ENCODE assay signal across 18 mouse cellular contexts in the genomic region with DNA sequence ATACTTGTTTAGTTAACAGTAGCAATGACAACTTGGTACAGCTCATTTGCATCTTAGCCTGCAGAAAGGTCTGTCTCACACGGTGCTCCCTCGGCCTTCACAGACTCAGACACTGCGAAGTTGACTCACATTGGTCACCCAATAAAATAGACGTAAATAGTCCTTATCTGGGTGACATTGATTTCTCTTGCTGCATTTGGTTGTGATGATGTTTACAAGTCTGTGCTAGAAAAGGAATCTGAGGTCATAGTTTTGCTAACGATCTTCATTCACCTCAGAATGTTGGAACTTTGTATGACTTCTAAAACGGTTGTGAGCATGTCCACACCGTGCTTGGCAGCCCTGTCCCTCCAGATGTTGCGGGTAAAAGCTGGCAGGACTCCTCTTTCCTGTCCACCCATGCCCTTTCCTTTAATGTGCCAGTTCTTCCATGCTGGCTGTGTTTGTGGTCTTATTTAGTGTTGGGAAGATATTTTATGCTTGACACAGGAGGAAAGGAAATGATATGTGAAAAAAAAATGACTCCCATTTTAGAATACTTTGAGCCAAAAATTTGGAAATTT.
DNase-seq lines count a peak whose midpoint lies in the region; ATAC-seq and TF ChIP-seq lines count a peak whose summit lies in the region.
"Had no signal": no experiment of that assay in that cellular context is flagged by ENCODE, and none has a peak within 500 bp of the region (broad histone marks: within the 10 kb centered on the region; RNA-seq: fewer than 3 reads in every experiment).

No protein-coding gene starts in this region.

- in situ Hi-C loops in Patski (cut with MboI; ENCODE audit: low pct_unique_long_range_greater_than_20kb) = loop anchor here (10.0 kb wide), 1 partner anchor 198 kb away; a partner anchor contains a TSS

- CTCF ChIA-PET in Patski (lab: Charles Lee) = interaction anchor here (0.7 to 1.7 kb wide), 4 partner anchors 11 to 274 kb away, joined by 3 to 4 read pairs (median 3); no protein-coding TSS in a partner anchor

- no peak for TF ChIP-seq CTCF in kidney, adult 2 months (conservative IDR thresholded peaks at IDR 0.05; ENCODE audit: insufficient read depth, insufficient read length, low read depth, low read length)
- no peak for TF ChIP-seq CTCF in liver, adult 2 months (IDR thresholded peaks at IDR 0.05; ENCODE audit: low read depth, low read length)
- no peak for TF ChIP-seq CTCF in Patski (IDR thresholded peaks at IDR 0.05)

- ATAC-seq in Patski = peak; percentile 38
- peak; percentile 66 for ATAC-seq in intestine, embryonic 15.5 days
- ATAC-seq: midbrain, embryonic 15.5 days had no signal

- DNase-seq in kidney, adult 2 months = peak; percentile 28
- no peak for DNase-seq in kidney, postnatal 4 days
- DNase-seq in liver, adult 2 months (ENCODE audit: extremely low read depth, low read depth, low spot score) = peak; percentile 75
- DNase-seq in liver = no peak
- no peak for DNase-seq in Patski (ENCODE audit: low read depth, low spot score)
- no peak for DNase-seq in frontal cortex, postnatal 14 days (ENCODE audit: low spot score in 2 of 2)
- DNase-seq in layer of hippocampus, adult 8-10 months (ENCODE audit: low spot score in 2 of 2) = no peak
- DNase-seq: cerebellum, adult 9-10 months; lung, postnatal 14 days; right cerebral cortex, postnatal 25 days had no signal

- no peaks in the 10 kb centered on the region for H3K9me3 ChIP-seq in intestine, embryonic 15.5 days
- H3K9me3 ChIP-seq: embryonic facial prominence, embryonic 12.5 days; heart, embryonic 15.5 days; midbrain, embryonic 15.5 days; stomach, embryonic 15.5 days had no signal

- no peak overlapping the region for H3K27ac ChIP-seq in kidney, adult 2 months (ENCODE audit: insufficient read depth, low read depth, low read length)
- no peak overlapping the region for H3K27ac ChIP-seq in liver, adult 2 months (replicated peaks; ENCODE audit: insufficient read depth, low read depth, low read length)
- no peak overlapping the region for H3K27ac ChIP-seq in intestine, embryonic 15.5 days
- H3K27ac ChIP-seq: embryonic facial prominence, embryonic 12.5 days; liver, embryonic 14.5 days; midbrain, embryonic 15.5 days; stomach, embryonic 15.5 days had no signal

- TF ChIP-seq POLR2A in kidney, adult 2 months (IDR thresholded peaks at IDR 0.05; ENCODE audit: low read depth, low read length) = no peak
- no peak for TF ChIP-seq POLR2A in liver, adult 2 months (IDR thresholded peaks at IDR 0.05; ENCODE audit: extremely low read depth, insufficient read depth, low read length)

- peaks cover 13% of the 10 kb centered on the region; the same call in 1 of the 2 replicates for H3K4me1 ChIP-seq in kidney, adult 2 months (ENCODE audit: control insufficient read depth, insufficient read depth, low read length)
- H3K4me1 ChIP-seq in liver, adult 2 months (ENCODE audit: control insufficient read depth, insufficient read depth, low read length) = peaks cover 5% of the 10 kb centered on the region
- H3K4me1 ChIP-seq in intestine, embryonic 15.5 days (replicated peaks) = peaks cover 7% of the 10 kb centered on the region

- no peak overlapping the region for H3K9ac ChIP-seq in liver, adult 2 months (ENCODE audit: low read depth, low read length)
- no peak overlapping the region for H3K9ac ChIP-seq in intestine, embryonic 15.5 days
- H3K9ac ChIP-seq: embryonic facial prominence, embryonic 12.5 days; forebrain, postnatal 0 days; heart, embryonic 15.5 days; liver, embryonic 14.5 days; midbrain, embryonic 15.5 days; stomach, embryonic 15.5 days had no signal

- POLR2A ChIA-PET in Patski (lab: Charles Lee) = interaction anchor here (0.7 kb wide), 1 partner anchor 8 kb away, joined by 3 read pairs; no protein-coding TSS in a partner anchor

- peak overlapping the region; percentile 20; the same call in 1 of the 2 replicates for H3K4me2 ChIP-seq in intestine, embryonic 15.5 days (replicated peaks)
- H3K4me2 ChIP-seq: embryonic facial prominence, embryonic 12.5 days; midbrain, embryonic 15.5 days; stomach, embryonic 15.5 days had no signal

- no peaks in the 10 kb centered on the region for H3K27me3 ChIP-seq in kidney, adult 2 months (replicated peaks; ENCODE audit: control insufficient read depth, insufficient read depth, low read length)
- no peaks in the 10 kb centered on the region for H3K27me3 ChIP-seq in liver, adult 2 months (ENCODE audit: control insufficient read depth, insufficient read depth, low read length)
- H3K27me3 ChIP-seq in Patski = no peaks in the 10 kb centered on the region
- no peaks in the 10 kb centered on the region for H3K27me3 ChIP-seq in intestine, embryonic 15.5 days (replicated peaks)
- H3K27me3 ChIP-seq: embryonic facial prominence, embryonic 12.5 days; heart, embryonic 15.5 days; midbrain, embryonic 15.5 days; stomach, embryonic 15.5 days had no signal

- H3K36me3 ChIP-seq in kidney, adult 2 months (ENCODE audit: control insufficient read depth, insufficient read depth, low read length) = no peaks in the 10 kb centered on the region; the same call in 1 of the 2 replicates
- H3K36me3 ChIP-seq in liver, adult 2 months (ENCODE audit: control insufficient read depth, insufficient read depth, low read length) = peaks cover 4% of the 10 kb centered on the region; the same call in 1 of the 2 replicates
- H3K36me3 ChIP-seq in intestine, embryonic 15.5 days = no peaks in the 10 kb centered on the region
- H3K36me3 ChIP-seq: embryonic facial prominence, embryonic 12.5 days; midbrain, embryonic 15.5 days; stomach, embryonic 15.5 days had no signal

- 49% methylated on average over 8 of the region's 8 CpGs for WGBS in kidney, adult 2 months
- 15% methylated on average over 8 of the region's 8 CpGs for WGBS in liver, adult 2 months
- WGBS in intestine, embryonic 15.5 days = 53% methylated on average over 8 of the region's 8 CpGs

- H3K79me2 ChIP-seq in liver, adult 2 months (ENCODE audit: control insufficient read depth, insufficient read depth, low read length) = peaks cover 3% of the 10 kb centered on the region; the same call in 1 of the 2 replicates

- no peak overlapping the region for H3K4me3 ChIP-seq in kidney, adult 2 months (ENCODE audit: insufficient read depth, low read depth, low read length)
- H3K4me3 ChIP-seq in liver, adult 2 months (ENCODE audit: insufficient read depth, low read depth, low read length) = no peak overlapping the region
- no peak overlapping the region for H3K4me3 ChIP-seq in intestine, embryonic 15.5 days (replicated peaks)
- H3K4me3 ChIP-seq: embryonic facial prominence, embryonic 12.5 days; heart, embryonic 15.5 days; midbrain, embryonic 15.5 days; myocyte; stomach, embryonic 15.5 days had no signal

Comparison
In these comparisons a context has a peak if more than half of its experiments do, and no peak if none do; other contexts are left out.
1. DNase-seq: peak in kidney, adult 2 months (single experiment) and liver, adult 2 months (single experiment); none in kidney, postnatal 4 days (0 of 2), liver (single experiment), Patski (single experiment), frontal cortex, postnatal 14 days (0 of 2) and layer of hippocampus, adult 8-10 months (0 of 2).